Mouse (Mus musculus) brain, embryonic 14.5 days (tissue): ENCODE data around the gene Bace1. TPM values are rescaled to one million over a fixed set of nuclear protein-coding genes. Genes with fewer than 3 reads are reported as not detected.

ENCODE experiments used
- DNase-seq: peaks from one replicate; pipeline ENCODE4 v3.0.0-alpha.2; 2011; ENCODE audit warnings: low read depth
- CTCF ChIP-seq: fragments of 200-500 bp; IDR thresholded peaks from 2 replicates; pipeline ENCODE4 v1.5.1; 2012; ENCODE audit warnings: inconsistent platforms, mild to moderate bottlenecking, moderate library complexity, borderline replicate concordance; ENCODE audit not compliant: insufficient read depth, insufficient read length; ENCODE audit errors: extremely low read depth
- POLR2A ChIP-seq: fragments of 200-500 bp; IDR thresholded peaks from 2 replicates; pipeline ENCODE4 v1.6.1; 2012; ENCODE audit warnings: mild to moderate bottlenecking, inconsistent platforms, borderline replicate concordance; ENCODE audit not compliant: poor library complexity, insufficient read depth, insufficient read length, severe bottlenecking; ENCODE audit errors: extremely low read depth
- polyA plus RNA-seq: library from polyadenylated mRNA; depleted of rRNA; stranded (reverse); fragments of >200 nt; gene quantifications from 2 replicates; pipeline ENCODE4 v1.2.3, GENCODE M21; 2012; rRNA removed

The Bace1 gene
- polyA plus RNA-seq, 1 experiment, result 52.9 TPM

- no peak for DNase-seq
- TF ChIP-seq CTCF (no peak), POLR2A (no peak)
Observed at GRCm38 (mm10) chr9:45859364-45859763, 21.0 kb downstream of the Bace1 start.

DNA sequence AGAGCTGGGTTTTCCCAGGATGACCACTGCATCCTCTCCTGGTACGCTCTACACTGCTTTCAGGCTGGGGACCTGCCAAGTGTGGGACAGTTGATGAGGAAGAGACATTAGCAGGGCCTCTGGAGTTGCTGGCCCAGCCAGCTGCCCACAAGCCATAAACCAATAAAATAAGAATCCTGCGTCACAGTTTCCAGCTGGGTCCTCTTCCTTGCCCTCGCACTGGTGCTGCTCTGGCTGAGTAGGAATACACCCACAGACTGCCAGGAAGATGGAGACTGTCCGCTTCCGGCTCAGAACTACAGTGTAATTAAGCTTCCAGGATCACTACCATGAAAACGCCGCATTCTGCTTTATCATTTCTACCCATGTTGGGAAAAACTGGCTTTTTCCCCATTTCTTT, 23.4 kb downstream of the Bace1 start:
- no peak for DNase-seq
- TF ChIP-seq CTCF (no peak), POLR2A (no peak)

DNA sequence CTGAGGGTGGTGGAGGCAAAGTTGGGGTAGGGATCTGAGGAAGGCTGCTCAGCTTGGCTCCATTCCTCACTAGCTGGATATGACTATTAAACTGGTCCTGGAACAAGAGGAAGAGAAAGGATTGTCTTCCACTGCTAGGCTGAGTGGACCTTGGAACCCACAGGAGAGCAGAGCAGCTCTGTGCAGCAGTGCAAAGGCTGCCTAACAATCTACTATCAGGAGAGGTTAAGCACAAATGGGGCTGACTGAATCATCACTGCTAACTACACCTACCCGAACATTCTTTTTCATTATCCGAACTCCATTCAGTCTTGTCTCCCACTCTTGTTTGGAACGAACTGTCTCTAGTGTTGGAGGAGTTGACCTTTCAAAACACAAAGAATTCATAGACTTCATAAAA, 30.8 kb downstream of the Bace1 start:
- DNase-seq, result no peak
- no peak for TF ChIP-seq POLR2A
- no peak for TF ChIP-seq CTCF

GRCm38 (mm10) chr9:45870265-45870664, 31.9 kb downstream of the Bace1 start:
- DNase-seq, result no peak
- TF ChIP-seq CTCF (no peak), POLR2A (no peak)

DNA sequence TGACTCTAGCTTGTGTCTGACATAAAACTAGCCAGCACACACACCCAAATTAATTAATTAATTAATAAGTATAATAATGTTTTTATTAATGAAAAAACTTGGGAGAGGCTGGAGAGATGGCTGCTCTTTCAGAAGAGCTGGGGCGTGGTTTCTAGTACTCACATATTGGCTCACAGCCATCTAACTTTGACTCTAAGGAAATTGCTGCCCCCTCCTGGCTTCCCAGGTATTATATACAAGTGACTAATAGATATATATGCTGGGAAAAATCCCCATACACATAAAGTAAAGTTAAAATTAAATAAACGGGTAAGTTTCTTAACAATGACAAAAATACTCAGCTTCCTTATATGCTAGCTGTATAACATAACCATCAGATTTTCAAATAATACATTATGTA, 39.5 kb downstream of the Bace1 start:
- peak; percentile 47 for DNase-seq
- TF ChIP-seq CTCF, result no peak
- TF ChIP-seq POLR2A, result no peak

DNA sequence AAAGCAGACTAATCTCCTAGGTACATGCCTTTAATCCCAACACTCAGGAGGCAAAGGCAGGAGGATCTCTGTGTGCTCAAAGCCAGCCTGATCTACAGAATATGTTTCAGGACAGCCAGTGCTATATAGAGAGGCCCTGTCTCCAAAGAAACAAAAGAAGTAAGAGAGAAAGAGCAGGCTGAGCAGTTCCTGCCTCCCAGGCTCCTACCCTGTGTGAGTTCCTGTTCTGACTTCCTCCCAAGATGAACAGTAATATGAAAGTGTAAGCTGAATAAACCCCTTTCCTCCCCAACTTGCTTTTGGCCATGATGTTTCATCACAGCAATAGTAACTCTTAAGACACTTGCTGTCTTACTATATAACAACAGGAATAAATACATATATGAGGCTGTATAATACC, 55.3 kb downstream of the Bace1 start:
- TF ChIP-seq CTCF (no peak), POLR2A (no peak)
- DNase-seq, result no peak

GRCm38 (mm10) chr9:45905196-45905595, 66.8 kb downstream of the Bace1 start:
- no peak for TF ChIP-seq POLR2A
- no peak for TF ChIP-seq CTCF
- DNase-seq, result no peak

DNA sequence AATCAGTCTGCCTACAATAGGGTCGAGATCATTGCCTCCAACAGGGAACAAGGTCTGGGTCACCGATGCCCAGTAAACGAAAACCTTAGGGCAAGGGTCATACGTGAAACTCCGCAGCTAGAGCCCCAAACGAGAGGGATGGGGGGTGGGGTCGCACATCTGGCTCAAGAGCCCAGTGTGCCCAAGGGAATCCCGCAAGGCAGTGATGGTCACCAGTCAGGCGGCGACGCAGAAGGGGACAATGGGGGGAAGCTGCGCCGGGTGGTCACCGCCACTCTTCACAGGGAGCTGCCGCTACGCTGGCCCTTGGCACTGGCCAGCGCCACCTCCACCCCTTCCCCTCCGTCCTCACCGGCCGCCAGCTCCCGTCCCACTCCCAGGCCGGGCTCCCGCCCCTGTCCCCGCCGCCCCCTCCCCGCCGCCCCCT, 67.4 kb downstream of the Bace1 start:
- peak; percentile 45 for DNase-seq
- TF ChIP-seq CTCF (no peak), POLR2A (no peak)

- peak; percentile 94 for DNase-seq
- TF ChIP-seq POLR2A (peak; percentile 76), CTCF (peak; percentile 86)
Observed at GRCm38 (mm10) chr9:45906355-45907077, 68.1 kb downstream of the Bace1 start, which contains the start of the genes Pcsk7 and Rnf214. Gene Pcsk7 (plus strand): TSS chr9:45906497. Gene Rnf214 (minus strand): TSS chr9:45906911.

DNA sequence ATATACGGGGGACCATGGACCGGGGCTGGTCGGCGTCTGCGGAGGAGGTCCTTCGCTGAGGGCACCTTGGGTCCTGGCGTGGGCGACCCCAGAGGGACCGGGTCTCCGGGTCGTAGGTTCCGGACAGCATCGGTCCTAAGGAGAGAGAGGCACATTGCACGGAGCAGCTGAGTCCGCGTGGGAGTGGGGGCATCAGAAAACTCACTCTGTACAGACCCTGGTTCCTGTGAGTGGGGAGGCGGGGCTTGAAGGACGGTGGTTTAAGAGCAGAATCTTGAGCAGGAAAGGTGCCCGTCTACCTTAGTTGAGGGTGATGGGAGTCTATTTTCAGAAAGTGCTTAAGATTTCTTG, 68.7 kb downstream of the Bace1 start:
- no peak for DNase-seq
- TF ChIP-seq POLR2A (no peak), CTCF (no peak)

DNA sequence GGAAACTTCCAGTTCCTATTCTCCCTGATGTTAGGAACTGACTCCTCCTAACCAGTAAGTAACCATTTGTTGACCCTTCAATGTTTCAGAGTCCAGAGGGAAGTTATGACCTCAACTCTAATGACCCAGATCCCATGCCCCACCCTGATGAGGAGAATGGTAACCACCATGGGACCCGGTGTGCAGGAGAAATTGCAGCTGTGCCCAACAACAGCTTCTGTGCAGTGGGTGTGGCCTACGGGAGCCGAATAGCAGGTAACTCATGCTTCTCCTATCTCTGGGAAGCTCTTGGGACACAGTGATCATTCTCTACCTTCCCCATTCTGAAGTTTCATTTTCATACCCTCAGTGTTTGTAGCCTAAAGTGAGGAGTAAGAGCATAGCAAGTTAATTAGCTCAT, 72.6 kb downstream of the Bace1 start:
- no peak for TF ChIP-seq POLR2A
- no peak for DNase-seq

DNA sequence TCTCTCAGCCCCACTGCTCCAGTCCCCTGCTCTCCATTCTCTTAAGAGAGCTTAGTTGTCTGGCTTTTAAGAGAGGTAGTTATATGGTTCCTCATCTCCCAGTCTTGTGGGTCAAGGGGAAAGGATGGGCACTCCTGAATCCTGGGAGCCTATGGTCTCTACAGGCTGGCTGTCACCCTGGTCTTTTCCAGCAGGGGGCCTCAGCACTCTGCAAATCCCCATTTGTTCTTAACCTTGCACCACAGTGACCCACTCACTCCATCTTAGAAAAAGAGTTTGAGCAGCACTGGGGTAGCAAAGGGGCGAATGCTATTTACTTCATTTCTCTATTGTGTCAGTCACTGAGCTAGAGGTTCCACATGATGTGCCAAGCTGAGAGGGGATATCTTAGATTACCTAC, 73.3 kb downstream of the Bace1 start:
- no peak for TF ChIP-seq POLR2A
- TF ChIP-seq CTCF, result peak; percentile 59
- DNase-seq, result peak; percentile 34

Other genes starting within 250 kb of the Bace1 start
- gene Cep164, start 9.9 kb upstream of the Bace1 start, polyA plus RNA-seq, result 26.5 and 29.6 TPM in 2 replicates
- 40.3 and 48.7 TPM in 2 replicates for gene Pcsk7, start 67.9 kb downstream of the Bace1 start, polyA plus RNA-seq
- 50.6 and 68.0 TPM in 2 replicates for gene Rnf214, start 68.3 kb downstream of the Bace1 start, polyA plus RNA-seq
- gene Tagln, start 97.5 kb downstream of the Bace1 start, polyA plus RNA-seq, result 5.7 and 7.3 TPM in 2 replicates
- 85.4 and 101 TPM in 2 replicates for gene Sidt2, start 116.7 kb downstream of the Bace1 start, polyA plus RNA-seq
- gene Pafah1b2, start 174.1 kb downstream of the Bace1 start, polyA plus RNA-seq, result 126 and 166 TPM in 2 replicates
- 12.1 and 24.5 TPM in 2 replicates for gene Sik3, start 174.2 kb downstream of the Bace1 start, polyA plus RNA-seq